Mouse (Mus musculus) midbrain, embryonic 16.5 days (tissue): ENCODE results near the gene Fbxw7. TPM values are rescaled to one million over a fixed set of nuclear protein-coding genes. Genes with fewer than 3 reads are reported as not detected.

Experiments
- ATAC-seq: fragments of 200-750 bp; cut with Nextera tagmentation; 2 replicates; pipeline ENCODE4 v1.8.0; 2017; ENCODE audit warnings: moderate TSS enrichment
- H3K27ac ChIP-seq: fragments of 300-500 bp; sonication (generic); 2 replicates; pipeline ENCODE4 v1.5.1; 2014; ENCODE audit warnings: mild to moderate bottlenecking, low read length, mixed read lengths
- H3K27me3 ChIP-seq: fragments of 300-500 bp; sonication (generic); 2 replicates; pipeline ENCODE4 v1.6.1; 2014; ENCODE audit warnings: low read depth, low read length, mixed read lengths; ENCODE audit not compliant: control insufficient read depth, insufficient read depth
- H3K36me3 ChIP-seq: fragments of 300-500 bp; sonication (generic); 2 replicates; pipeline ENCODE4 v1.6.1; 2014; ENCODE audit warnings: mild to moderate bottlenecking, low read length, moderate library complexity, mixed read lengths; ENCODE audit not compliant: control insufficient read depth, insufficient read depth
- H3K4me1 ChIP-seq: fragments of 300-500 bp; sonication (generic); 2 replicates; pipeline ENCODE4 v1.6.1; 2014; ENCODE audit warnings: mild to moderate bottlenecking, low read length, mixed read lengths; ENCODE audit not compliant: control insufficient read depth, insufficient read depth
- H3K4me2 ChIP-seq: fragments of 300-500 bp; sonication (generic); 2 replicates; pipeline ENCODE4 v1.6.1; 2014; ENCODE audit warnings: mild to moderate bottlenecking, low read length, mixed read lengths
- H3K4me3 ChIP-seq: fragments of 300-500 bp; sonication (generic); 2 replicates; pipeline ENCODE4 v1.5.1; 2014; ENCODE audit warnings: low read depth, mild to moderate bottlenecking, low read length, moderate library complexity, mixed read lengths
- H3K9ac ChIP-seq: fragments of 300-500 bp; sonication (generic); 2 replicates; pipeline ENCODE4 v1.6.1; 2014; ENCODE audit warnings: low read depth, low read length, mixed read lengths
- H3K9me3 ChIP-seq: fragments of 300-500 bp; sonication (generic); replicated peaks from 2 replicates; pipeline ENCODE4 v1.6.1; 2014; ENCODE audit warnings: mild to moderate bottlenecking, low read length, mixed read lengths; ENCODE audit not compliant: control insufficient read depth, poor library complexity, severe bottlenecking
- WGBS: fragments of 180-500 bp; shearing (Covaris S2); extraction: QIAGEN DNeasy Blood & Tissue Kit; methylation state at CpG from one replicate; pipeline ENCODE4 v1.1.7; 2014; 5-methylcytosine and 5-hydroxymethylcytosine counted together
- polyA plus RNA-seq: library from polyadenylated mRNA; unstranded; fragments of >200 nt; fragmentation: Nextera tagmentation; extraction: Ambion mirVana; gene quantifications from 2 replicates; pipeline ENCODE4 v1.2.1, GENCODE M21; 2015

Gene Fbxw7
- polyA plus RNA-seq, 1 experiment from 2014 or later = 28.5 TPM

DNA sequence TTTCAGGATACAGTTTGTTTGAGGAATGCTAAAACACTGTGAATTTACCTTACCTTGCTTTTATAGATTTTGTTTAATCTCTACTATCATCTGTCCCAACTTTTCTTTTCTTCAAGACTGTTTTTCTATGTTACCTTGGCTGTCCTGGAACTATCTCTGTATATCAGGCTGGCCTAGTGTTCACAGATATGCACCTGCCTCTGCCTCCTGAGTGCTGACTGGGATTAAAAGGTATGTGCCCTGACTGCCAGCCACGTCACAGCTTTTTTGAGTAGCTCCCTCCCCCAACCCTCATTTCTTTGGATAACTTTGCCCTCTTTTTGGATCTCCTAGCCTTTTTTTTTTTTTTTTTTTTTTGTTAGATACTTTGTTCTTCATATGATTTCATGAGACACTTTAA lies 1.9 kb downstream of the Fbxw7 start:
- Histone ChIP-seq H3K4me1 (peaks cover 30% of the 10 kb centered on the region), H3K4me2 (no peak overlapping the region), H3K27ac (no peak overlapping the region), H3K4me3 (no peak overlapping the region), H3K9ac (no peak overlapping the region), H3K36me3 (no peaks in the 10 kb centered on the region), H3K27me3 (no peaks in the 10 kb centered on the region), H3K9me3 (no peaks in the 10 kb centered on the region)
- no peak for ATAC-seq
- 62% methylated on average over 1 of the region's 1 CpGs for WGBS

DNA sequence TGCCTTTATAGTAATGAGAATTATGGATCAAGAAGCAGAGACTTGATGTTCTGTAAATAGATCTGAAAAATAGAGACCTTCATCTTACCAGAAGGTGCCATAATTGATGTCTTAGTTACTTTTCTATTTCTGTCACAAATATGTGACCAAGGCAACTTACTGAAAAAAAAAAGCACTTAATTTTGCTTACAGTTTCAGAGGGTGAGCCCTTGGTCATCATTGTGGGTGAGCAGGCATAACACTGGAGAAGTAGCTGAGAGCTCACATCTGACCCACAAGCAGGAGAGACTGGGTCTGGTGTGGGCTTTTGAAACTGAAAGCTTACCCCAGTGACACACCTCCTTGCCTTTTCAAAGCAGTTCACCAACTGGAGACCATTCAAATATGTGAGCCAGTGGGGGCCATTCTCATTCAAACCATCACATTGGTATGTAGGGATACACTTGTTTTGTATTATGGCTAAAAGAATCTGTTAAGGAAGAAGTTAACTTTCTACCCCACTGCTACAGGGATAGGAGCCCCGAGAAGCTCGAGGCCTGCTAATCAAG lies 5.7 kb downstream of the Fbxw7 start:
- WGBS = 56% methylated on average over 2 of the region's 2 CpGs
- no peak for ATAC-seq

DNA sequence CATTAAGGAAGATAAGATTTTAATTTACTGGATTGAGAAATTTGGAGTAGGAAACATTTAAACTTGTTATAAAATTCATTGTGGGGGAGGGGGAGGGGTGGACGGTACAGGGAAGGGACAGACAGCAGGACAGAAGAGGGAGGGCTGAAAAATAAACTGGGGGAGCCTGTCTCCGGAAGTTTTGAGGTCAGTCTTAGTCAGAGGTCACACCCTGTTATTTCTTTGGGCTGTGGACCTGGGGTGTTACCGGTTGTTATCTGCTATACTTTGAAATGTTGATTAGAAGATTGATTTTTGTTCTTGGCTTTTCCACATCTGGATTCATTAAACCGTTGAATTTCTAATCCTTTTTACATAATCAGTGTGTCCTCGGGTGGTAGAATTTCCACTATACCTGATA lies 10.9 kb downstream of the Fbxw7 start:
- no peaks in the 10 kb centered on the region for H3K27me3 ChIP-seq
- no peak overlapping the region for H3K9ac ChIP-seq
- 51% methylated on average over 5 of the region's 5 CpGs for WGBS
- ATAC-seq = no peak
- H3K4me2 ChIP-seq = no peak overlapping the region
- no peak overlapping the region for H3K4me3 ChIP-seq
- H3K4me1 ChIP-seq = peaks cover 3% of the 10 kb centered on the region; the same call in 1 of the 2 replicates
- no peaks in the 10 kb centered on the region for H3K36me3 ChIP-seq
- no peak overlapping the region for H3K27ac ChIP-seq
- no peaks in the 10 kb centered on the region for H3K9me3 ChIP-seq

More for the DNA sequence above, 5.7 kb downstream of the Fbxw7 start:
- H3K27me3 ChIP-seq = no peaks in the 10 kb centered on the region
- H3K4me1 ChIP-seq = peaks cover 13% of the 10 kb centered on the region
- H3K4me3 ChIP-seq = no peak overlapping the region
- H3K9me3 ChIP-seq = no peaks in the 10 kb centered on the region
- H3K27ac ChIP-seq = no peak overlapping the region
- no peak overlapping the region for H3K4me2 ChIP-seq
- no peak overlapping the region for H3K9ac ChIP-seq
- no peaks in the 10 kb centered on the region for H3K36me3 ChIP-seq

DNA sequence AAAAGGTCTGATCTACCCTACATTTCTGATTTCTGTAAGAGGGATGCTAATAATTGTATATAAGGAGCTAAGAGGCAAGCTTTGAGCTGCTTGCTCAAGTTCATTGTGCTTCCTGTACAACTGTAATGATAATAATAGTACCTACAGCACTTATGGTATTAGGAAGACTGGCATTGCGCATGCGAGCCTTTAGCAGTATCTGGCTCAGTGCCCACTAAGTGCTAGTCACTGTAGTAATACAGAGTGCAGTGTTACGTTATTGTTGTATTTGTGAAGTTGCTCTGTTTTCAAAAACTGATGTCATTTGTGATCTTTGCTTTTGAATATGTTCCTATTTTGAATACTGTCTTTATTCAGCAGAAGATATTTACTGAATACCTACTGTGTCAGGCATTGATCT lies 11.3 kb downstream of the Fbxw7 start:
- peaks cover 3% of the 10 kb centered on the region; the same call in 1 of the 2 replicates for H3K4me1 ChIP-seq
- no peaks in the 10 kb centered on the region for H3K9me3 ChIP-seq
- no peak overlapping the region for H3K27ac ChIP-seq
- no peak overlapping the region for H3K4me2 ChIP-seq
- ATAC-seq = no peak
- WGBS = 81% methylated on average over 3 of the region's 3 CpGs
- no peaks in the 10 kb centered on the region for H3K36me3 ChIP-seq
- no peak overlapping the region for H3K9ac ChIP-seq
- H3K4me3 ChIP-seq = no peak overlapping the region
- H3K27me3 ChIP-seq = no peaks in the 10 kb centered on the region

DNA sequence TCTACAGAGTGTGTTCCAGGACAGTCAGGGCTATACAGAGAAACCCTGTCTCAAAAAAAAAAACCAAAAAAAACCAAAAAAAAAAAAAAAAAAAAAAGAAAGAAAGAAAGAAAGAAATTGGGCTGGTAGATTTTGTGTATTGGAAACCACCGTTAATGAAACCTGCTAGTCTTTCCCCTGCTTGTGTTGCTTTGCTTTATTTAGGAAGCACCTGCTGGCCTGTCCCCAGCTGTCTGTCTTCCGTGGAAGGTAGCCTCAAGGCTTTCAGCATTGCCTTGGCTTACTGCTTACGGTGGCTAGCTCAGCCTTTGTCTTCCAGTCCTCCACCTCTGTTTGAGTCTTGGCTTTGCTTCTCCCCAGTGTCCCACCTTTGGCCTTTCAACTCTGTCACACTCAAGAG lies 11.9 kb downstream of the Fbxw7 start:
- no peak overlapping the region for H3K27ac ChIP-seq
- WGBS = 73% methylated on average over 3 of the region's 3 CpGs
- no peak for ATAC-seq

DNA sequence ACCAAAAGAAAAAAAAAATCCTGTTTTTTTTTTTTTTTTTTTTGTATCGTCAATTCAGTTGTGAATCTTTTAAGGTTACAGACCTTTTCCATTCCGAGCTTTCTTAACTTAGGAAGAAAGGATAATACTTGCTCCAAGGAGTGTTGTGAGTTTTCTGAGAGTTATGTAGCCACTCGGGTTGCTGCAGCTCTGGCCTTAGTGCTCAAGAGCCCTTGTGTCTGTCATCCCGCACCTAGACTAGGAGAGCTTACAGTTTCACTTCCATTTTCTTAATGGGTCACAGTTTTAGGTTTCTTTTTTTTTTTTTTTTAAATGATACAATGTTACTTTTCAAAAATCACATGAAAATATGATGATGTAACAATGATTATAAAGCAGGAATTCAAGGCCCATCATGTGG lies 12.5 kb downstream of the Fbxw7 start:
- Histone ChIP-seq H3K4me3 (no peak overlapping the region), H3K4me1 (peaks cover 3% of the 10 kb centered on the region; the same call in 1 of the 2 replicates), H3K9me3 (no peaks in the 10 kb centered on the region), H3K27me3 (no peaks in the 10 kb centered on the region), H3K4me2 (no peak overlapping the region), H3K36me3 (no peaks in the 10 kb centered on the region), H3K27ac (no peak overlapping the region), H3K9ac (no peak overlapping the region)
- WGBS = 92% methylated on average over 4 of the region's 4 CpGs
- ATAC-seq = no peak

More for the DNA sequence above, 11.9 kb downstream of the Fbxw7 start:
- Histone ChIP-seq H3K36me3 (no peaks in the 10 kb centered on the region), H3K27me3 (no peaks in the 10 kb centered on the region), H3K9me3 (no peaks in the 10 kb centered on the region), H3K9ac (no peak overlapping the region), H3K4me1 (peaks cover 3% of the 10 kb centered on the region; the same call in 1 of the 2 replicates), H3K4me2 (no peak overlapping the region), H3K4me3 (no peak overlapping the region)

DNA sequence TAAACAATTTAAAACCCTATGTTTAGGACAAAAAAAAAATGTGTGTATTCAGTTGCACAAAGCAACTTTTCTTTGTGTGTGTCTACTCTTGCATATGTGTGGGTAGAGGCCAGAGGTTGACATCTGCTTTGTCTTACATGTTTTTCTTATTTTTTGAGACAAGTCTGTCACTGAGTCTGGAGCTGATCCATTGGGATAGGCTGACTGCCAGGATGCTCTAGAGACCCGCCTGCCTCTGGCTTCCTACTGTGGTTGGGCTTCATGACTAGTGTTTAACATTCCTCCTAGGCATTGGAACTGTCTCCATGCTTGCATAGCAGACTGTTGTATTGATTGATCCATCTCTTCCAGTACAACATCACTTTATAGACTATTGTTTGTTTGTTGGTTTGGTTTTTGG lies 14.3 kb downstream of the Fbxw7 start:
- no peak for ATAC-seq
- Histone ChIP-seq H3K27me3 (no peaks in the 10 kb centered on the region), H3K4me3 (no peak overlapping the region), H3K27ac (no peak overlapping the region), H3K9ac (no peak overlapping the region), H3K4me2 (no peak overlapping the region), H3K36me3 (no peaks in the 10 kb centered on the region), H3K9me3 (no peaks in the 10 kb centered on the region), H3K4me1 (peaks cover 3% of the 10 kb centered on the region; the same call in 1 of the 2 replicates)
- 86% methylated on average over 1 of the region's 1 CpGs for WGBS

DNA sequence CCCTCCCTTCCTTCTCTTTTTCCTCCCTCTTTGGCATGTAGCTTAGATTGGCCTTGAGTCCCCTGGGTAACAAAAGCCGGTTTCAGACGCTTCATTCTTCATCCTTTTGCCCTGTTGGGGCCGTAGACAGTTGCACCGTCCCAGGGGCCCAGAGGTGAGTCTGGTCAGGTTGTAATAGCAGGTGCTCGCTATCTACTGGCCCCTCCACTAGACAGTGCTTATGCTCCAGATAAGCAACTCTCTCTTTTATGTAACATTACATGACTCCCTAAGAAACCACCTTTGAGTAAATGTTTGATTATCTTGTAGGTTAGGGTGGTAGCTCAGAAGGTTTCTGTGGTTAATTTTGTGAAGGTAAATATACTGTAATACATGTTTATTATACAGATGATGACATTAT lies 21.0 kb downstream of the Fbxw7 start:
- ATAC-seq = no peak
- Histone ChIP-seq H3K4me3 (no peak overlapping the region), H3K9ac (no peak overlapping the region), H3K4me1 (no peaks in the 10 kb centered on the region), H3K27me3 (no peaks in the 10 kb centered on the region), H3K9me3 (no peaks in the 10 kb centered on the region), H3K27ac (no peak overlapping the region), H3K4me2 (no peak overlapping the region), H3K36me3 (no peaks in the 10 kb centered on the region)
- 89% methylated on average over 5 of the region's 5 CpGs for WGBS

DNA sequence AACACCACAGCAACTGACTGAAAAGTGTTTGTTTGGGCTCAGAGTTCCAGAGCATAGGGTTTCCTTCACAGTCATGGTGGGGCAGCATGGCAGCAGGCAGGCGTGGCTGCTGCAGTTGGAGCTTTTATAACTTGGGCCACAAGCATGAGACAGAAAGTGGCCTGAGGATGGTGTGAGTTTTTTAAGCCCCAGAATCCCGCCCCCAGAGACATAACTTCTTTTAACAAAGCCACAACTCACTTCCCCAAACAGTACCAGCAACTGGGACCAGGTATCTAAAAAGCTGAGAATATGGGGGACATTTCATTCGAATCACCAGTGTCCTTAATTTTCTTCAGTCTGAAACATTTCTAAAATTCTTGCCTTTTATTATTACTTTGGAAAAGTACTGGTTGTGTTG lies 22.9 kb downstream of the Fbxw7 start:
- Histone ChIP-seq H3K4me3 (no peak overlapping the region), H3K4me2 (no peak overlapping the region), H3K27ac (no peak overlapping the region), H3K36me3 (no peaks in the 10 kb centered on the region), H3K27me3 (no peaks in the 10 kb centered on the region), H3K9ac (no peak overlapping the region), H3K9me3 (no peaks in the 10 kb centered on the region), H3K4me1 (no peaks in the 10 kb centered on the region)
- WGBS = 88% methylated on average over 3 of the region's 3 CpGs
- ATAC-seq = no peak
